Mouse (Mus musculus) adrenal gland, adult 8-10 months (tissue): ENCODE results near the gene Dgat2l6. TPM values are rescaled to one million over a fixed set of nuclear protein-coding genes. Genes with fewer than 3 reads are reported as not detected.

Source experiments
- DNase-seq: peaks from one replicate; pipeline ENCODE4 v3.0.0; 2022
- total RNA-seq, 4 experiments: library from RNA; stranded (reverse); gene quantifications; 2 replicates each; pipeline ENCODE4 v1.2.4; 2022

The Dgat2l6 gene
- not detected for total RNA-seq

DNA sequence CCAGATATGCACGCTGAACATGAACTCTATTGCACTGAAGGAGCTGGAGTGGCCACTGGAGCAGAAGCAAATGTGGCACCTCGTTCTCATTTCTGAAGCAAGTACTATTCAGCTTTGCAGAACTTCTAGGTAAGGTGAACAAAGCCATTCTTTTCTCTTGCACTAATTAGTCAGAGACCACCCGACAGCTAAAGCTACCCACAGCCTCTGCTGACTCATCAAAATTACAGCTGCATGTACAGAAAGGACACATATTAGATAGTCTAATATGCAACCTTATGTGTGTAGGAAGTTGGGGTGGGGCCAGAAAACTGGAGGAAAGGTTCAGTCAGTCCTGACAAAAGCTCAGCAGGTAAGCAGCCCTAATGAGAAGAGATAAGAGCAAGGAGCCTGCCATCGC, at the start of gene Dgat2l6:
TSS of gene Dgat2l6 (plus strand) at position 368 of the 400 bp plus-strand sequence.
- DNase-seq, result no peak

DNA sequence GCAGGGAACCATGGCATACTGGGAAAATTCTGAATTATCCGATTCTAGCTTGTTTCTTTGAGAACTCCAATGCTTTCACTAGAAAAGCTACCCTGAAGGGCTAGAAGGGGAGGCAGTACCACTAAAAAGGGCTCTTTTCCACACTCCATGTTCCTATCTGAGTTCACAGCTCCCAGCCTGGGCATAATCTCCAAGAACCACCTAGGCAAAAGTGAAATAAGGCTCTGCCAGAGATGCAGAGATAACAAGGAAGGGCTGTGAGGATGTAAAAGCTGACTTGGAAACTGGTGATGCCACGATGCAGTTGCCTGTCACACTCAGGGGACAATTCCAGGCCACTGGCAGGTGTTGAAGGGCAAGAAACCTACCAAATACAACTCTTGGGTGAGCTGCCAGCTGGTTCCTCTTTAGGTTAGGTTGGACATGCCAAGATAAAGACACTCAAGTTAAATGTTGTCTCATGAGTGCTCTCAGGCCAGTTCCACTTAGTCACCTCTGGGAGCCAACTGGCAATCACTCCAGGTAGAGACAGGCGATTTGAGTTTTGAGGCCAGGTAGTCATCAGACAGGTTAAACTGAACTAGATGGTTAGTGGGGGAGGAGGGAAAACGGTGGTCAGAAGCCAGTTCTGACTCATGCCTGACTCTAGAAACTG, 48.9 kb upstream of the Dgat2l6 start:
- DNase-seq, result no peak

- DNase-seq, result peak; percentile 49
Observed at GRCm38 (mm10) chrX:100480317-100480716, 44.3 kb upstream of the Dgat2l6 start.

- no peak for DNase-seq
Observed at GRCm38 (mm10) chrX:100493500-100494067, 31.1 kb upstream of the Dgat2l6 start.

- DNase-seq, result peak; percentile 88
Observed at GRCm38 (mm10) chrX:100494068-100494978, 30.3 kb upstream of the Dgat2l6 start, which contains the start of gene Igbp1. Gene Igbp1 (plus strand): TSS chrX:100494291.

GRCm38 (mm10) chrX:100504175-100504851, 20.3 kb upstream of the Dgat2l6 start:
- DNase-seq, result no peak

DNA sequence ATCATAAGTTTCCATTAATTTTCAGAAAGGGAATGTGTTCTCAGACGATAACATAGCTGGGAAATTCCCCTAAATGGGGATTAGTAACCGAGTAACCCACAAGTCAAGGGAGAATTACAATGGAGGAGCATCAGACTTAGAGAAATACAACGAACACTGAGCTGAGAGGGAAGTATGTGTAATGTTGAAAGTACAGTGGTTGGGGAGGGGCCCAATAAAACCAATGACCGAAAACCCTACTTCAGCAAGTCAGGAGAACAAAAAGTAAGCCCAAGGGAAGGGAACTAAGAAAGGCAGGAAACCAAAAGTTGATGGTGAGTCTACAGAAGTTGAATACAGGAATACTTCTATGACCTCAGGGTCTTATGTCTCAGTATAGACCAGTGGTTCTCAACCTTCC, 16.5 kb upstream of the Dgat2l6 start:
- no peak for DNase-seq

DNA sequence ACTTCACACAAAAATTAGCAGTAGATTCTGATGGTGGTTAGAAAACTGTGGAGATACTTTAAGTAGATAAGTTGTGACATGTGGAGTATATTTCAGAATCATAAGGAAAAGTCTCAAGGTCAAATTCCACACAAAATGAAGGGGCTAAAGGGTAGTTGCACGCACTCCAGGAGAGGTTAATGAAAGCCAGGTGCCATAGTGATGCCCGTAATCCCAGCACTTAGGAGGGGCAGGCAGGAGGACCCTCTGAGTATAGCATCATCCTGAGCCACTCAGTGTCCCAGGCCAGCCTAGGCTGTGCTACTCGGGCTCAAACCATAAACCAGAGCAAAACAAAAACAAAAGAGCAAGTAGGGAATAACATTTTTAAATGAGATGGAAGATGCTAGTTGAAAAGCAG, 14.7 kb upstream of the Dgat2l6 start:
- no peak for DNase-seq

DNA sequence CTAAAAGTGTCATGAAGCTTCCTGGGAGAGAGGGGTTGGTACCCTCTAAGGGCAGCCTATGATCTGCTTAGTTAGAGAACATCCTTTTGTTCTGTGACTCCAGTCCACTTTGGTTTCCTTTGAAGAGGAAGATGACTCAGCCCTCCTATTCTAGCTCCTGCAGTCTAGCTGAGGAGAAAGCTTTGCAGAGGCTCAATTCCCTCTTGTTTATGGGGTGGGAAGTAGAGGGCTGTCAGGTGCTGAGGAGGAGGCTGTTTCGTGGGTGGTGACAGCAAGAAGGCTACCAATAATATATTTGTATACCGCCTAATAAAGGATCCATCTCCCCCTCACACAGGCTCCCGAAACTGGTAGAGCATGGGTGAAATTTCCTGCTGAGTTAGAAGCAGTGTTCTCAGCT, 8.0 kb upstream of the Dgat2l6 start:
- DNase-seq, result no peak

GRCm38 (mm10) chrX:100517626-100518025, 7.0 kb upstream of the Dgat2l6 start:
- no peak for DNase-seq

DNA sequence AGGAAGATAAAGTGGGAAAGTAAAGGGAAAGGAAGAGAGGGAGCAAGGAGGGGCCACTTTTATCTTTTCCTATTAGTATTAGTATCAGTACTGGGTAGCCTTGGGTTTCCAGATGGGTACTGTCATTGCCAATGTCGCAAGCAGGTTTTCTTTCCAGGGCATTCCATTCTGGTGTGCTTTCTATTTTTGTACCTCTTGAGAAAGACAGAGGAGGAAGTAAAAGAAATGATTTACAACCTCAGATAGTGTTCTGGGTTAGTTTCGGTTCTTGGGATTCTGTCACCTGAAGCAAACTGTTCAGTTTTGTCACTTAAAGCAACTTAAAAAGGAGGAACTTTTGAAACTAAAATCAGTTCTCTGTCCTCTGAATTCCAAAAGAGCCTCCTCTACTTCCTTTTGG, 6.1 kb upstream of the Dgat2l6 start:
- DNase-seq, result peak; percentile 10

DNA sequence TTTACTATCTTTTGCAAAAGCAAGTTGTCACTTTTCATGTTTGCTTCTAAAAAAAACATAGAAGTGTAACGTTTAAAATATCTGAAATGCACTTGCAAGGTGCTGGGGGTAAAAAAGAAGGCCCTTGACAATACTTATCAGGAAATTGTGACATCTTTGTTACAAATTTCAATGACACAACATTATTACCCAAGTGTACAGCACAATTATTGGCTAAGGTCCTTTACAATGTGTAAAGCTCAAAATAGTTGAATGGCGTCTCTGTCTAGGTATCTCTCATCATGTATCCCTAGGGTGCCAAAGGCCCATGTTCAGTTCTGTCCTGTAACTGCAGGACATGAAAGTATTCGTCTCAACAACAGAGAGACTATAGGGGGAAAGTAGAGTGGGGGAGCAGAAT, 31.4 kb downstream of the Dgat2l6 start:
- DNase-seq, result no peak

GRCm38 (mm10) chrX:100565696-100566095, 41.1 kb downstream of the Dgat2l6 start:
- no peak for DNase-seq

GRCm38 (mm10) chrX:100571951-100572350, 47.3 kb downstream of the Dgat2l6 start, which contains the start of gene Awat1:
Gene Awat1 (plus strand): TSS chrX:100572251.
- DNase-seq, result no peak

DNA sequence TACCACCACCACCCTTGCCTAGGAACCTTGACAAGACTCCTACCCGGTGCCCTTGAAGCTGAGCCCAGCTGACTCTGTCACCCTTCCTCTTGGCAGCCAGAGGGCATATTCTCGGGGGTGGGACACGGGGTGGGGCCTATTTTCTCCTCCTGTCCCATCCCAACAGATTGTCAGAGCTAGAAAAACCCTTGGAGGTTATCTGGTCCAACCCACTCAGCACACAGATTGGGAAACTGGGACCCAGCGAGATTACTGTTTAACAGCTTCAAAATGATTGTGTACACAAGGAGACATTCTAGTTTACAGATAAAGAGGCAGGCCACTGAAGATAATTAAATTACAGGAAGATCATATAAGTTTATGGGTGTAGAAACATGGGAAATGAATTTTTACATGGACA, 70.2 kb downstream of the Dgat2l6 start, which contains the start of gene P2ry4:
TSS of gene P2ry4 (minus strand) at position 79 of the 400 bp plus-strand sequence.
- DNase-seq, result no peak

Other genes starting within 250 kb of the Dgat2l6 start
- not detected for gene Otud6a, start 95.8 kb upstream of the Dgat2l6 start, total RNA-seq
- 1 to 10 TPM in 1 of 4 experiments, under 1 TPM in 3; 0.58 to 1.6 (median 0.64) TPM for gene Awat2, start 82.1 kb upstream of the Dgat2l6 start, total RNA-seq
- 10 to 100 TPM; 59.0 to 75.8 (median 66.5) TPM for gene Igbp1, start 30.5 kb upstream of the Dgat2l6 start, total RNA-seq
- not detected for gene Awat1, start 47.4 kb downstream of the Dgat2l6 start, total RNA-seq
- gene P2ry4, start 70.0 kb downstream of the Dgat2l6 start, total RNA-seq, result under 1 TPM in 2 of 4 experiments, not detected in 2; 0.05 to 0.07 TPM
- not detected for gene Arr3, start 80.7 kb downstream of the Dgat2l6 start, total RNA-seq
- 1 to 10 TPM in 1 of 4 experiments, under 1 TPM in 3; 0.55 to 1.0 (median 0.87) TPM for gene Kif4, start 100.9 kb downstream of the Dgat2l6 start, total RNA-seq
- 10 to 100 TPM; 45.6 to 56.9 (median 47.4) TPM for gene Pdzd11, start 101.7 kb downstream of the Dgat2l6 start, total RNA-seq
- gene Gdpd2, start 205.0 kb downstream of the Dgat2l6 start, total RNA-seq, result under 1 TPM in 2 of 4 experiments, not detected in 2; 0.15 to 0.24 TPM
- gene Dlg3, start 242.9 kb downstream of the Dgat2l6 start, total RNA-seq, result 10 to 100 TPM; 41.6 to 82.2 (median 57.2) TPM